Mouse (Mus musculus) right cerebral cortex, adult 18-20 months (tissue): ENCODE measurements at regions not wholly inside any gene's neighbourhood (a gene's known extent, or its start where the extent isn't known, plus 50 kb on each side); places are given as distances from the start of the nearest gene placed in this dataset.

Source experiments
- DNase-seq: peaks from one replicate; pipeline ENCODE4 v3.0.0; 2022; ENCODE audit warnings: mixed read lengths

- no peak for DNase-seq
Measured at GRCm38 (mm10) chr13:35486125-35486524, 173.5 kb upstream of the Cdyl start.

- no peak for DNase-seq
Measured at GRCm38 (mm10) chr13:35499776-35500175, 159.9 kb upstream of the Cdyl start.

- peak; percentile 30 for DNase-seq
Measured at GRCm38 (mm10) chr13:35500891-35501290, 158.7 kb upstream of the Cdyl start.

GRCm38 (mm10) chr13:35501351-35502146 is 158.1 kb upstream of the Cdyl start:
- peak; percentile 71 for DNase-seq

DNA sequence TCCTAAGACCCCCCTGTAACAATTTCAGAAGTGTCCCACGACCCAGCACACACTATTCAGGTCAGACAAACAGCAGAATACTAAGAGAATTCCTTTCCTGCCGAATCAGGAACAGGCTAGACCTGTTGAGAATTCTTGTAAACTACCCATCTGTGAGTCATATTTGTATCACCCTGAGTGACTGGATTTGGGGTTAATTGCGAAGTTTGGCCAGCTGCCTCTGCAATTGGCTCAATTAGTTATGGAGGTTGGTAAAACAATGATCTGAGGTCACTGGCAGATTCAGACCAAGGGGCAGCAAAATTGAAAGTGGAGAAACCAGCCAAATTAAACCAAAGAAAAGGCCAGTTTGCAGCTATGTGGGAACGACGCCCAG is 157.5 kb upstream of the Cdyl start:
- DNase-seq = peak; percentile 42

DNA sequence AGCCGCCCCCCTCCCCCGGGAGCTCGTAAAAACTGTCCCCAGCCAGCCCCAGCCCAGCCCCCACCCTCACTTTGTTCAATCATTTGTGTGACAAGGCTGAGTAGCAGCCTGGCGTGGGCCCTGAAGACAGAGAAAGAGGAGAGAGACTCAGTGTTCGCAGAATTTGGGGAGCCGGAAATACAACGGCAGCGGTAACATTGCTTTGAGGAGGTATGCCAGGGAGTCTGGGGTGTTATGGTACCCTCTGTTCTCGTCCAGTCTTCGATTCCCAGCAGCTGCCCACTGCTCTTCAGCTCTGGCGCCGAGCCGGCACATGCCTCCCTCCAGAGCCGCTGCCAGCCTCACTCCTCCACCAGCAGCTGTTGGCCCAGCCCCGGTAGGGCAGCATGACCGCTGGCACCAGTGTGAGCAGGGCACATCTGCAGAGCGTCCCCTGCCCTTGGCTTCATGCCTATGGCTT is 156.2 kb upstream of the Cdyl start:
- DNase-seq = peak; percentile 59

- no peak for DNase-seq
Measured at GRCm38 (mm10) chr13:35507195-35507594, 152.4 kb upstream of the Cdyl start.

GRCm38 (mm10) chr13:35512029-35512507 is 147.6 kb upstream of the Cdyl start:
- DNase-seq = peak; percentile 59

DNA sequence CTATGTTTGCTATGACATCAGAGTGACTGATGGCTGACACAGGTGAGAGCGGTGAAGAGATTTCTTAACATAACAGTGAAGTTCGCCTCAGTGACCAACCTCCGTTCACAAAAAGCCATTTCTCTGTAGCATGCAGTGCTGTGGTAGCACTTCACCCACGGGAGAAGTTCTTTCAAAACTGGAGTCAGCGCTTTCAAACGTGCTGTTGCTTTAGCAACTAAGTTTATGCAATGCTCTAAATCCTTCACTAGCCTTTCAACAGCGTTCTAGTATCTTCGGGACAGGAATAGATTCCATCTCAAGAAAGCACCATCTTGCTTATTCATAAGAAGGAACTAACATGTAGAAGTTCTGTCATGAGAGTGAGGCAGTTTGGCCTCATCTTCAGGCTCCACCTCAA is 146.5 kb upstream of the Cdyl start:
- peak; percentile 56 for DNase-seq

DNA sequence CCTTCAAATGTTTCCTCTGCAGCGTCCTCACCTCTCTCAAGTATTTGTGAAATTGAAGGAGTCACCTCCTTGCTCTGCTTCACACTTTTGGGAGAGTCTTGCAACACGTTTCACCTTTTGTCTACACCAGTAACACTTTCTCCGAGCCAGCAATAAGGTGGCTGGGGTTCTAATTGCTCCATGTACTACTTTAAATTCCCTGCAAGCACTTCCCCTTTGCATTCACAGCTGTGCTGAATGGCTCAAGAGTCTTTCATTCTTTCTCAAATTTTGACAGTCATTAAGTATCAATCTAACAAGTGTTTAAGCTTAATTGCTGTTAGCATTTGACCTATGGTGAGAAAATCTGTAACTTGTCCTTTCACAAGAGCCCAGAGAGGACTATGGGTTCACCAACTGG is 144.3 kb upstream of the Cdyl start:
- DNase-seq = no peak

GRCm38 (mm10) chr13:35517692-35518091 is 141.9 kb upstream of the Cdyl start:
- DNase-seq = no peak

DNA sequence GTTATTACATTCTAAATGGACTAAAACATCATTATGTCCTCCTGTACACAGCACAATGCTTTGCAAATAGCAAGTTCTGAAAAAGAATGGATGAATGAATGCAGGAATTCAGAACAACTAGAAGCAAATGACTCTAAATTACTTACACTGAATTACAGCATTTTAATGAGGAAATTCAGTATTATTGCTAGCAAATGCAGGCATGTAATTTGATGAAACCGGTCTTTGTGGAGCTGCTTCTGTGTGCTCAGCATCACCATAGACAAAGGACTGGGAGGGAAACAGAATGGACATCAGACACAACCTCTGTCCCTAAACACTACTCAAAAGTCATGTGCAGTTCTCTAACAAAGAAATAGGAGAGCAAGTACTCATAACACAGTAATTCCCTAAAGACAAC is 137.4 kb upstream of the Cdyl start:
- DNase-seq = no peak

- no peak for DNase-seq
Measured at GRCm38 (mm10) chr13:35529577-35529976, 130.1 kb upstream of the Cdyl start.

GRCm38 (mm10) chr13:35537106-35537505 is 122.5 kb upstream of the Cdyl start:
- no peak for DNase-seq

- no peak for DNase-seq
Measured at GRCm38 (mm10) chr13:35537936-35538335, 121.7 kb upstream of the Cdyl start.

- no peak for DNase-seq
Measured at GRCm38 (mm10) chr13:35540433-35540832, 119.2 kb upstream of the Cdyl start.

- DNase-seq = no peak
Measured at GRCm38 (mm10) chr13:35541053-35541452, 118.6 kb upstream of the Cdyl start.

DNA sequence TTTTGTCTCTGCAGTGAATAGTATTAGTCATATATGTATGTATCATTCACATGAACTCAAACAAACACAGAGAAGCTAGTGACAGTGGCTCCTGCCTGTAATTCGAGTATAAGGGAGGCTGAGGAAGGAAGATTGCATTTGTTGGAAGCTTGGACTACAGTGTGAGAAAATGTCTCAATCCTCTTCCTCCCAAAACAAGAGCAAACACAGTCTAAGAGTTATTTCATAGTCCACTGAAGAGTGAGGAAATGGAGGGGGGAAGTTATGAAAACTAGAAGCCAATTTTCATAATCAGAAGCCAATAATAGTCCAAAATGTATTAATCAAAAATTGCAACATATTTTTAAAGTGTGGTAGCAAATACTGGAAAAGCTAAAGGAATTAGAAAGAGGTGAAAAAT is 95.6 kb upstream of the Cdyl start:
- DNase-seq = no peak

GRCm38 (mm10) chr13:35581616-35582015 is 78.0 kb upstream of the Cdyl start:
- no peak for DNase-seq

- DNase-seq = no peak
Measured at GRCm38 (mm10) chr13:35598003-35598402, 61.6 kb upstream of the Cdyl start.

DNA sequence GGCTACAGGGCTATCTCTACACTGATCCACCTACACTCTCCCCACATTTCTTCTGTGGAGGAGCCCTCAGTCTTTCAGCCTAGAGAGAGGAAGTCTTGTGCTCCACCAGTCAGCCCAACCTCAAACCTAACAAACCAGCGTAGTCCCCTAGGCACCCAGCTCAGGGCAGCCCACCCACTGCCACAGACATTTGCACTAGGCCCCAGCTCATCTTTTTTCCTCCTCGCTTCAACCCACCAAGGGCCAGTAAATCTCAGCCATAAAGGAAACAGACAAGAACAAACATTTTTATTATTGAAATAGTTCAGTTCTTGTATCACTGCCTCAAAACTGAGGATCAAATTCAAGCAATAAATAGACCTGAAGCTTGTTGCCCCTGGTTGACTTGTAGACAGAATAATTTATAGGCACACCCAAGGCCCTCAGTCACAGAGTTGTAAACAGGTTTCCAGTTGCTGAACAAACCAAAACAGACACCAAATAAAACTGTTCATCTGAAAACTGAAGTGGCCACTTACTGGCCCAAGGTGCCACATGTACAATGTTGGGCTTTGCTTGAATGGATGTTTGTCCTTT is 58.0 kb upstream of the Cdyl start:
- DNase-seq = no peak

GRCm38 (mm10) chr13:35603080-35603479 is 56.6 kb upstream of the Cdyl start:
- no peak for DNase-seq

DNA sequence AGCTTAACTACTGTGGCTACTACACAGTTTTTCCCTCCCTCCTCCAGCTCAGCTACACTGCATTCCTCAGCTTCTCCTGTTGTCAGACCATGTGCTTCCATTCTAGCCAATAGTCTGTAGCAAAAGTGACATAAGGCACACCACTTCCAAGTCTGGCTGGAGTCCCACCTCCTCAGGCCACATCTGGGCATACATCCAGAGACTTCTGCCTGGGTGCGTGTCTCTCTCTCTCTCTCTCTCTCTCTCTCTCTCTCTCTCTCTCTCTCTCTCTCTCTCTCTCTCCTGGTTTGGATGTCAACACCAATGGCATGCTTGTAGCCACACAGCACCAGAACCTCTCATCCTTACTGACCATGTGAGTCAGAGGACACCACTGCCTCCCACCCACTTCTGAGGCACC is 55.6 kb upstream of the Cdyl start:
- no peak for DNase-seq

DNA sequence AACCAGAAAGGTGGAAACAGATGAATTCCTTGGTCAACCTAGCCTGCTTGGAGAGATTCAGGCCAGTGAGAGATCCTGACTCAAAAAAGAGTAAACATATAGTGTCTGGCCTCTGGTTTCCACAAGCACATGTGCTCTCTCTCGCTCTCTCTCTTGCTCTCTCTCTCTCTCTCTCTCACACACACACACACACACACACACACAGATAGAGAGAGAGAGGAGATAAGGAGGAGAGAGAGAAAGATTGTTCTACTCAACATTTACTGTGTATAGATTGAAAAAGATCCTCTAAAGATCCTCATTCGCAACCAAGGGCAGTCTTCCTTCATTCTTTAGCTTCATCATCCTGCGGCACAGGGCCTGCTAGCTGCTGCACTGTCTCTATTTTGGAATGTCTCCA is 54.9 kb upstream of the Cdyl start:
- no peak for DNase-seq
